Mouse (Mus musculus): ENCODE data around the gene Steap4. TPM values are rescaled to one million over a fixed set of nuclear protein-coding genes. Genes with fewer than 3 reads are reported as not detected.

Steap4 gene
- total RNA-seq (2023): not detected

DNA sequence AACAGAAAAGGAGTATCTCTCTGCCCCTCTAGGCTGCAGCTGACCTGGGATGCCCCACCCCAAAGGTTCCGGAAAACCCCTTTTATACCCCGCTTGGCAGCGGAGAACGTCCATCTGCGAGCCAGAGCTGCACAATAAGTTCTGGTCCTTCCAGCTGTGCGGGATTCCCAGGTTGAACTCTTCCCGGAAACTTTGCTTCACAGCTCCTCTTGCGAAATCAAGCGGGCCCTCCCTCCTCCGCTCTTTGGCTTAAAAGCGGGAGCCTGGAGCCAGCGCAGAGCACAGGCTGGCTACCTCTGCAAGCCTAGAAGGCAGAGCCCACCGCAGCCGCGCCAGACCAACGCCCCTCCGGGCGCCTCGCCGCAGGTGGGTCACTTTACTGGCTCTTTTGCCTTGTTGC lies at the start of gene Steap4:
Steap4 (plus strand) TSS at position 282 of the 400 bp plus-strand sequence.

Other genes starting within 250 kb of the Steap4 start
- gene Sri, start 85.6 kb downstream of the Steap4 start, total RNA-seq (2023): 100 to 1,000 TPM; 151 to 153 TPM

Measured in monocyte, adult 59 days (primary cell).